Mouse (Mus musculus): ENCODE data around the gene Bcan. TPM values are rescaled to one million over a fixed set of nuclear protein-coding genes. Genes with fewer than 3 reads are reported as not detected.

The Bcan gene
- polyA plus RNA-seq (2017; shearing (Covaris generic)), result not detected

DNA sequence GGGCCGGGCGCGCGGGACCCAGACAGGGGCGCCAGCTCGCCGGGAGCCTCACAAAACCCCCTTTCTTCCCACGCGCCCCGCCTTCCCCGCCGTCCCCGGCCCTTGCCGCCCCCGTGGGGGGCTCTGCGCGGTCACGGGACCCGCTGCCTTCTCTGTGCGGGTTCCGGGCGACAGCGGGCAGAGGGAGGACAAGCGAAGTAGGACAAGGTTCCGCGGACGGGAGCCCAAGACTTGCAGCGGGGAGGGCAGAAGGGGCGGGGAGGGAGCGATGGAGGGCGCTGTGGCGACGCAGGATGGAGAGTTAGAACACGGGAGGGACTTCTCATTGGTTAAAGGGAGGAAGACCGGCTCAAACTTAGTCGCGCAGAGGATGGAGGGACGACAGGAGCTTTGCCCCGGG is at the start of gene Bcan:
Bcan (minus strand) TSS at position 50 of the 400 bp plus-strand sequence.
- ATAC-seq, result no peak

DNA sequence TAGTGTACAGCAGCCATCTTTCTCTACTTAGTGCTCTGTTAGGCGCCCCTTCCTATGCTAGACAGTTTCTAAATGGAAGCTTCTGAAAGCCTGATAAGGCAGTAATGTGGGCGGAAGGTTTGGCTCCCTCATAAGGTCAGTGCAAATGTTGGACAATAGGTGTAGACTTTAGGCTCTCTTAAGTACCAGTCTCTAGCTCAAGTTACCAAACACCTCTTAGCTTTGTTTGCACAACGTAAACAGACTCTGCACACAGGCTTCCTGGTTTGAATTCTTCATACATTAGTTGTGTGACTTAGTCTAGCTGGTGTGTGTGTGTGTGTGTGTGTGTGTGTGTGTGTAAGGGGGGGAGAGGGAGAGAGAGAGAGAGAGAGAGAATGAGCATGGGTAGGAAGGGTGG is 49.5 kb upstream of the Bcan start:
- ATAC-seq, result no peak

DNA sequence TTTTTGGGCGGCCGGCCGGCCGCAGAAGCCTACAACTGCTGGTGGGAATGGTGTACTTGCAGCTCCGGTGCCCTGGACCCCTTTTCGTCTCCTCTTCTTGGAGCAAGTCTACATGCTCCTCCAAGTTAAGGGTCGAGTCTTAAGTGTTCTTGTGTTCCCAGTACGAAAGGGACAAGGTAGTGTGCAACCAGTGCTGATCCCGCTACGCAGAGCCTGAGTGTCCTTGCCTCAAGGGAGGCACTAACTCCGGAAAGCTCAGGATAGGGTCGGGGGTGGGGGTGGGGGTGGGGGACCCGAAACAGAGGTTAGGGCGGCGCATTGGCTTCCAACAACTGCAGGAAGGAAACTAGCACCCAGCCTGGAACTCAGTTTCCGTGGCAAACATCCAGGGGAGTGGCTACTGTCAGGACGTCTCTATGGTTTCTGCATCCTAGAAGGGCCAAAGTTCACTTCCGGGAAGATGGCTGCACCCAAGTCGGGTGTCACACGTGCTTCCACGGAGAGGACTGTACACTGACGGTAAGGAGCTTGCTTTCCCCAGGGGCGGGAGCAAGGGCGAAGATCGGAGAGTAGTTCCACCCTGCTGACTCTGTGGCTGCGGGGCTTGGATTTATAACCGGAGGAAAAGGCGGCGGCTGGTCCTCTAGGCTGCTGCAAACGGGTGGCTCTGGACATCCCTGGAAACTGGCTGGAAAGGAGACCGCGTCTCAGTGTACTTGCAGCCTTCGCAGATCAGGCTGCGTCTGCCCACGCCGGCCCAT is 42.8 kb upstream of the Bcan start, which contains the start of gene Gpatch4:
Gpatch4 (plus strand) TSS at position 448 of the 761 bp plus-strand sequence.
- ATAC-seq, result peak; percentile 97

DNA sequence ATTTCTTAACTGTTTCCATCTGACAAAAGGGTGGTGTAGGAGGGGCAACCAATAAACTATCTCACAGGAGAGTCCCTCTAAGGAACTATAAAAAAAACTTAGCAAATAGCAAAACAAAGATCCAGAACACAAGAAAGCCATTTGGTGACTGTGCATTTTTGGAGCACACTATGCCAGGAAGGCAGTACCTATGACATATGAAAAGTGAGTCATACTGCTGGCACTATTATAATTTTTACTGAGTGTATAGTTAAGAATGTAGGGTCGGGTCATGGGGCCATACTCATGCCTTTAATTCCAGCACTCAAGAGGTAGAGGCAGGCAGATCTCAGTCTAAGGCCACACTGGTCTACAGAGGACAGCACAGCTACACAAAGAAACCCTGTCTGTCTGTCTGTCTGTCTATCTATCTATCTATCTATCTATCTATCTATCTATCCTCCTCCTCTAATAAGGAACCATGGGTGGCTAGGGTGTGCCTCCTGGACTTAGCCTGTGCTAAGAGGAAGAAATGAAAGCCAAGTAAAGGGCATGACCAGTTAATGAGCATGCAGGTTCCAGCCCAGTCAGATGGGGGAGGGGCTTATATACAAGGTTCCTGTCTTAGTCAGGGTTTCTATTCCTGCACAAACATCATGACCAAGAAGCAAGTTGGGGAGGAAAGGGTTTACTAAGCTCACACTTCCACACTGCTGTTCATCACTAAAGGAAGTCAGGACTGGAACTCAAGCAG is 35.7 kb upstream of the Bcan start:
- ATAC-seq, result no peak

DNA sequence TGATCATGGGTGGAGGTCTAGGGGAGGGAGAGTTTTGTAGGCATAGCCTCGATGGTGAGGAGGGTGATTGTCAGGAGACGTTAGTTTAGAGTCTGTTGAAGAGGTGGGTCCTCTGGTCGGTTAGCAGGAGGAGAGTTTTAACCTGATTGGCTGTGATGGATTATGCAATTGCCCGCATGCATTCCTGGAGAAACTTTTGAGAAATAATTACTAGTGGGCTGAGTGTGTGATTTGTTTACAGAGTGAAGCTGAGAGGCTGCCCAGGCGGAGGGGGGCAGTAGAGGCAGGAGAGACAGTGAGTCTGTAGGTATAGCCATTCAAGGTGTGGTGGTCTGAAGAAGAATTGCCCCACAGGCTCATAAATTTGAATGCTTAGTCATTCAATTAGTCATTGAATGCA is 33.5 kb upstream of the Bcan start:
- ATAC-seq, result no peak

DNA sequence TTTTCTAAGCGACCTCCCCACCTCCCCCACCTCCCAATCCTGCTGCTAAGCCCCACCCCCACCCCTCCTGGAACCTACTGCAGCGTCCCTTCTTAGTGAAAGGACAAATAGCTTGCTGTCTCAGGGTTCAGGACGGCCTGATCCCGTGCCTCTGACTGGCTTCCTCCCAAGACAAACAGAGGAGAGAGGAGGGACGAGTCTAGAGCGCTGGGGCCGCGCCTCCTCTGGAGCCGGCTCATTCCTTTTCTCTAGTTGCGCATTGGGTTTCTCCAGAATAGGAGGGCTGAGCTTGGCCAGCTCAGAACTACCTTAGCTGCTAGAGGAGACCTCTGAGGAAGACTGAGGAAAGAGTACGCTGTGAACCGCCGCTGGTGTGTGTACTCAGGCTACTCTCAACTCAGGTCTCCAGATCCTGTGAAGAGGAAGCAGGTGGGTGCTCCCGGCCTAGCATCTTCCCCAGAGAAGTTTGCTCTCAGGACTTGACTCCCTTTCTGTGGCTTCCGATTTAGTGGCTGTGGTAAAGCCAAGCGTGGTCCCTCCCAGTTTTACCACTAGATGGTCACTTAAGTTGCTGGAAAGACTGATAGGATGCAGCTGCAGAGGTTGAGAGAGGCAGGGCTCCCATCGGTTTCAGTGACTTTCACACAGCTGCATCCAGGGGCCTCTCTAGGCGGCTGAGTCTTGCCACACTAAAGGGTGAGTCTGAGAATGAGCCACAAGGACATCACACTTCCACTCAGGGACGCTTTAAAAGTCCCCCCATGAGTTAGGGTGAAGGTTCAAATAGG is 30.8 kb upstream of the Bcan start:
- ATAC-seq, result no peak

DNA sequence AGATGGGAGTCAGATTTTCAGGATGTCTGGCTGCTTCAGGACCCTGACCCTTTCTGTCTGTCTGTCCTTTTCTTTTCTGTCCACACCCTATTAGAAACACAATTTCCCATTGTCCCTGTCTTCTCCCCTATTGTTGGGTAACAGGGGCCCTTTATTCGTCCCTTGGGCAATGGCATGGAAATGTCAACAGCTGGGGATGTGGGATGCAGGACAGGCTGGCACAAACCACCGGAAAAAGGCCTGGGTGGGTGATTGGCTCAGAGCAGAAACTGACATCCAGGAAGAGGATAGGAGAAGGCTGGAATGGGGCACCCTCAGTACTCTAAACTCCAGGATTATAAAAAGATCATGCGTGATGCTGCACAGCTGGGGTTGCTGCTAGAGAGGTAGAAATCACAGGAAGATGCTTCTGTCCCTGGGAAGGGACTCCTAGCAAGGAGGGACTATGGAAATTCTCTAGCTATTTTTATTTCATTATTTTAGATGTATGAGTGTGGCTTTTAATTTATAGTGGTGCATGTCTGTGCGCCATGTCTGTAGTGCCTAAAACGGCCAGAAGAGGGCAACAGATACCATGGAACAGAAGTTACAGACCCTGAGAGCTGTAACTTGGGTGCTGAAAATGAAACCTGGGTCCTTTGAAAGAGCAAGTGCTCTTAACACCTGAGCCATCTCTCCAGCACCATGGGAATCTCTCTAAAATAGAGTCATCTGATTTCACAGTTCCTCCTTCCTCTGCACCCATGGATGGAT is 27.6 kb upstream of the Bcan start, which contains the start of gene Hapln2:
Hapln2 (minus strand) TSS at position 150 of the 753 bp plus-strand sequence.
- no peak for ATAC-seq

DNA sequence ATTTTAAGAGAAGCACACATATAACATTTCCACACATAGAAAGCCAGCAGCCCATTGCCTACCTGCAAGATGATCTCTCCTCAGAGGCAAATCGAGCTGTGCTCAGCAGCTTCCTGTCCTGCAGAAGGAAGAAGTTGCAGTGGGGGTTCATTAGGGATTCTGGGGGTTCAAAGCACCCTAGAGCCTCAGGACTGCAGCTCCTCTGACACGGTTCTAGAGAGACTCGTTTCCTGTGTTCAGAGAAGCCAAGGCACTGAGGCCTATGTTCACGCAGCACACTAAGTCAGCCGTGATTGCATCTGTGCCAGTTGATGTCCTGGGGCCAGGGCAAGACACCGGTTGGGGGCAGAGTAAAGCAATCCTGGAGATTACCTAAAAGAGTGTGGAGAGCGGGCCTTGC is 26.8 kb upstream of the Bcan start:
- no peak for ATAC-seq

DNA sequence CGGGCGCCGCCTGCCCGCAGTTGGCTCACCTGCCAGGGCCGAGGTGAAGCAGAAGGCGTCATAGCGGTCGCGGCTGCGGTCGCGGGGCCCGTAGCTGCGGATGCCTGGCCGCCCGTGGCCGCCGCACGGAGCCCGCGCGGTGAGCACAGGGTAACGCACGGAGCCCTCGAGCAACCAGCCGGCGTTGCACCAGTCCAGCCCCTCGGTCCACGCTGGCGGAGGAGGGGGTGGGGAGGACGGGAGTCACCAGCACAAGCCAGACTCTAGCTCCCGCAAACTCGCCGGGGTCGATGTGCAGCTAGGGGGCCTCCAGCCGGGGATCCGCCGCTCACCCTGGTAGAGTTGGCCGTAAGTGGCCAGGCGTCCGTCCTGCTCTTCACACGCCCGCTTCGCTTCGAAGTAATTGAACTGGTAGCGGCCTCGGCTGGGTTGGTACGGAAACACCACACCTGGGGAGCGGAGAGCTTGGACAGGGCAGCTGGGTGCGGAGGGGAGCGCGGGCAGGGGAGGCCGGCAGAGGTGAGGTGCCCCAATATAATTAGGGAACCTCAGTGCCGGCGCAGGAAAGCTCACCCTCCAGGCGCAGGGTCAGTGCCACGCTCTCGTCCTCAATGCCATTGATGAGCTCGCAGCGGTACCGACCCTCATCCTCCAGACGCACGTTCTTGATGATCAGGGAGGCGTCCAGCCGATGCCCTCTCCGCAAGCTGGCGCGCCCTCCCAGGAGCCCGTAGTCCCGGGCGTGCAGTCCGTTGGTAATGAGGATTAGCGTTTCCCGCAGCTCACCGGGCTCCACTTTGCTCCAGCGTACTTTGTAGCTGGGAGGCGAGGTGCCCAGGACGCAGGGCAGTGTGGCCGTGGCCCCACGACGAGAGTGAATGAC is 23.4 kb upstream of the Bcan start:
- ATAC-seq, result peak; percentile 41

DNA sequence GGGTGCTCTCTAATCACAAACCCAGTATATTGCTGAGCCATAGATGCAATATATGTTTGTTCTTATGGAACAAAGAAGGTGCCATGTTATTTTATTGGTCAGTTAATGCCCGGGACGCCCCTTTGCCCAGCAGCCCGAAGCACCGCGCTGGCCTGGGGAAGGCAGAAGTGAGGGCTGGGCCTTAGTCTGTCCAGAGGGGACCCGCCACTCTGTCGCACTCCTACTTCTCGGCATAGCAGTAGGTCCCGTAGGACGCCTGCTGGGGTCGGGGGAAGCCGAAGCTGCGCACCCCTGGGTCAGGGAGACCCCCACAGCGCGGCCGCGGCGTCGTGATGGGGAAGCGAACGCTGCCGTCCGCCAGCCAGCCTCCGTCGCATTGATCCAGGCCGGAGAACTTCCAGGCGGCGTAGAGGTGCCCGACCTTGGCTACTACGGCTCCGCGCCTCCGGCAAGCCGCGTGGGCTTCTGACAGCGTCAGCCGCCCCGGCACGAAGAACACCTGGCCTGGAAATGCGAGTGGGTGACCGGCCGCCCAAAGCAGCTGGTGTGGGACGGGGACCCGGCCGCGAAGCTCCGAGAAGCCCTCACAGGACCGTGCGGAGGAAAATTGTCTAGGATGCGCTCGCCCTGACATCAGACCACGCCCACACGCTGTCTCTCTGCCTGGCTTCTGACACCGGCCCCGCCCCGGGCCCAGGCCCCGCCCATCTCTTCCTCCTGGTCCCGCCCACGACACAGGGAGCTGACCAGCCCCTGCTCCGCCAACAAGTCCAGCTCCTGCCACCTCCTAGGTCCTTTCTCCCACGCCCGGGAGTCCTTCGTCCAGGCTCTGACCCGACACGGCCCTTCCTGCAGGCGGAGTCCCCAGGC is 22.5 kb upstream of the Bcan start:
- peak; percentile 77 for ATAC-seq

DNA sequence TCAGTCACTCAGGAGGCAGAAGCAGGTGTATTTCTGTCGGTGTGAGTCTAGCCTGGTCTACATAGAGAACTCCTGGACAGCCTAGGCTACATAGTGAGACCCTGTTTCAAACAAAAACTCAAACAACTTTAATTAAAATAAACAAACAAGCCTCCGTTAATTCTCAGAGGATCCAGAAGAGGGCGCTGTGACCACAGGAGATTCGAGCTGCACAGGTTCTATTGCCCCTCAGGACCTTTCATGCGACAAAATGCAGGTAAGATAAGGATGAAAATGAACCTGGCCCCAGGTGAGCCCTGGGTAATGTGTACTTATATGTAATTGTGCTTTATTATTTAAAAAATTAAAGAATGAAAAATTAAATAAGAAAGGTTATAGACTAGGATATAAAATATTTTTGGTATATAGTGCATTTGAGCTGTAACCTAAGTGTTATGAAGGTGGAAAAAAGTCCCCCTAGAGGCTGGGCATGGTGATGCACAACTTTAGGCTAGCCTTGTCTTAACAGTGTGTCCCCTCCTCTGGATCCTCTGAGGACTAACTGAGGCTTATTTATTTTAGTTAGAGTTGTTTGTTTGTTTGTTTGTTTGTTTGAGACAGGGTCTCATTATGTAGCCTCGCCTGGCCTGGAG is 10.7 kb upstream of the Bcan start:
- ATAC-seq, result no peak

DNA sequence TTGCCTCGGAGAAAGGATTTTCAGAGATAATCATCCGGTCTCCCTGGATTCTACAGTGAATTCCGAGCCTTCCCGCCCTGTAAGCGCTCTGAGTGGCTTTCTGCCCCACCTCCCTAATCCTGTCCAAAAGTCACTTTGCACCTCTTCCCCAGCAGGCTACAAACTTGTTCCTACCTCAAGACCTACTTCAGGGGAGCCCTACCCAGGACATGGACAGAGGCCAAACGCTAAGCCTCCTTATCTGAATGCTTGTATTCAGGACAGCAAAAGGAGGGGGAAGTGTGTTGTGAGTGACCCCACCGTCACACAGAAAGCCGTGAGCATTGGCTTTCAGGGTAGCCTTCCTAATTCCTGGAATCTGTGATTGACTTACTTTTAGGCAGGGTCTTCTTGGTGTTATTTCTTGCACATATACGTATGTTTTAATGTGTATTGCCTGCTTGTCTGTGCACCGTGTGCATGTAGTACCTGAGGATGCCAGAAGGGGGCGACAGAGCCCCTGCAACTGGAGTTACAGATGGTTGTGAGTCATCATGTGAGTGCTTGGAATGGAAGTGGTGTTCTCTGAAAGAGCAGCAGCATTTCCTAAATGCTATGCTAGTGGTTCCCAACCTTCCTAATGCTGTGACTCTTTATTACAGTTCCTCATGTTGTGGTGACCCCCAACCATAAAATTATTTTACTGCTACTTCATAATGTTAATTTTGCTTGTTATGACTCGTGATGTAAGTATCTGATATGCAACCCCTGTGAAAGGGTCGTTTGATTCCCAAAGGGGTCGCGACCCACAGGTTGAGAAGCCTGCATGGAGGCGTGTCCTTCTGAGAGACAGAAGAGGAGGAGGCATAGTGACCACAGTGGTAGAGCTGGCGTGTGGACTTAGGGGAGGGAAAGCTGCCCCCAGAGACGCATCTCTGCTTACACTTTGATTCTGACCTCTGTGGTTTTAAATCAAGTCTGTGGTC is 6.1 kb upstream of the Bcan start:
- ATAC-seq, result no peak

DNA sequence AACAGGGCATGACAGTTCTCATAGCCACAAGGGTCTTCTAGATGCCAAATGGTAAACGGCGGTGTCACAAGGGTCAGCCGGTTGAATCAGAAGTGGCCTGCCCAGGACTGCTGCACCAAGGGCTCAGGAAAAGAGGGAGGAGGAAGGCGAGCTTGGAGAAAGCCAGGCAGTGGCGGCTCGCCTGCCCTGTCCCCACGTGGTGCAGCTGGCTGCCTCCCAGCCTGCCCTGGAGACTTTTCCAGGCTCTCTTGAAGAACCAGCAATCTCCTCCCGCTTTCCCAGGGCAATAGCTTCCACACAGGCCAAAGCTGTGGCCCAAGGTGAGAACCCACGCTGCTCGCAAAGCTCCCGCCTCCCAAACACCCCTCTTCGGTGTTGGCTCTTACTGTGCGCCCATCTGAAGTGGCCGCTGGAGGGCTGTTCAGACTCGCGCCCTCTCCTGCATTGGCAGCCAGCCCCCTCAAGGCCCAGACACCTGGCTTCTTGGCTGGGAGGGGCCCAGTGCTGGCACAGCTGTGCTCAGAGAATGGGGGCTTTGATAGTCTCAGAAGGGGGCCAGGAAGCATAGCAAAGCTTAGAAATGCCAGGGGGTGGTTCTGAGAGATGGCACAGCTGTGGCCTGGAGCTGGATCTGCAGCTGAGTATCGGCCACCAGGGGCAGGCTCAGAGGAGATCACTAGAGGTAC is 2.4 kb upstream of the Bcan start:
- ATAC-seq, result no peak

DNA sequence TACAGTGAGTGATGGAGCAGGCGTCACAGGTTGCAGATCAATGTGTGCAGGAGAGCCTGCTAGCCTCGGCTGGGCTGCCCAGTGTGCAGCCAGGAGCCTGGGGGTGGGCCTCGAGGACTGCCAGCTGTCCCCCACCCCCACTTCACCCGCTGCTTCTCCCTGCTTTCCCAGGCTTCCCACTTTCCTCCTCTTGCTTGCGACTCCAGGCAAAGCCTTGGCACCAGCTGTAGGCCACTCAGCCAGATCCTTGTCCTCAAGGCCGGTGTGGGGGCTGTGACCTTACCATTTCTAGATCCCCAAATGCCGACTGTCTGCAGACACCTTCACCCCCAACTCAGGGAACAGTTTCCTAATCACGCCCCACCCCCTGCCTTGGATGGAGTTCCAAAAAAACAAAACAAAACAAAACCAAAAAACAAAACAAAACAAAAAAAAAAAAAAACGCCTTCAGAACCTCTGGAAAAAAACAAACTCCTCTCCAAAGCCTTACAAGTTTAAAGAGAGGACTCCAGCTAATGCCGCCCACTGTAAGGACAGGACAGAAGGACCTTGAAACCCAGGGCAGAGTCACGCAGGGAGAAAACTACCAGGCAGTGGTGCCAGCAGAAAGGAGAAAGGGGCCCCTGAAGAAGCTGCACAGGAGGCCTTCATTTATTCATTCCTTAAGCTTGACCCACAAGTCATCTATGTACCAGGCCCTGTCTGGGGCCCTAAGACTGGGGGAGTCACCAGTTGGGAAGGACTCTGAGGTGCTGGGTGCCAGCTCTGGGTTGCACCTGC is 976 bp upstream of the Bcan start:
- ATAC-seq, result no peak

DNA sequence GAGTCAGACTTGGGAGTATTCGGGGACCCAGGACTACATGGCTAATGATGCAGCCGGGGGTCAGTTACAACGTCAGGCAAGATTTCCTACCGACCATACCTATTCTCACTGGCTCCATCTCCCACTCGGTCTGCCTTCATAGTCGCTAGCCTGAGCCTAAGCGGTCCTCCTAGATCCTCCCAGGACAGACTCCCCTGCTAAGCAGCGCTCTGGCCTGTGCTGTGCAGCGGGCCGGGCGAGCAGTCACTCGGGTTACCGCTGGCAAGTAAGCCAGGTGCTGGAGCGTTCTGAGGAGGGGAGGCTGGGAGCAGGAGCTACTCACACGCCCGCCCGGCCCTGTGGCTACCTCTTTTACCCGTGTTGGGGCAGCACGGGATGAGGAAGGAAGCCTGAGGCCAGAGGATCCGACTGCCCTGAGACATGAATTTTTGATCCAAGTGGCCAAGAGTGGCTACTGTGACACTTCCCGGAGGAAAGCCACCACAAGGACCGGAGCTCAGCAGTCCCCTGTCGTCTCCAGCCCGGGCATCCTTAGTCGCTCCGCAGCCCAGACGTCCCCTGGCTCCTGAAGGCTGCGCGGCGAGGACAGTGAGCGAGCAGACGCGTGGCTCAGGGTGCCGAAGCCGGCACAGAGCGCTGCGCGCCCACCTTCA is 661 bp downstream of the Bcan start:
- no peak for ATAC-seq

DNA sequence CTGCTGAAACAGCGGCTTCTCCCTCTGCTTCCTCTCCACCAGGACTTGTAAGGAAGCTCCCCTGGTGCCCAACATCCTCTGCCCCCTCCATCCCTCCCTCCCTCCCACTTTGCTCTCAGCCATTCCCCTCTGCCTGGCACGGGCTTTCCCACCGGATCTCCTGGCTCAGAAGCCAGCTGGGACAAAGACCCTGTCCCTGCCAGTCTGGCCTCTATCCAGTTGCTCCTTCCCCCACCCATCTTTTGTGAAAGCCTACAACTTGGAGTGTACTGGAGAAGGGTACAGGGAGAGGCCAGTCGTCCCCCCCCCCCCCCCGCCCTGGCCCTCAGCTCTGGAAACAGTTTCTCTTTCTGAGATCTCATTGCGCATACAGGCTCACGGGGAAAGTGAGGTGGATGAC is 1.3 kb downstream of the Bcan start:
- ATAC-seq, result no peak
